Mouse (Mus musculus) right cerebral cortex, postnatal 14 days (tissue): ENCODE measurements around the gene Slc17a9.
"Not testable (repeated sequence)": the region's sequence is repeated elsewhere in the genome, so short reads cannot be mapped to it uniquely, and the experiment has no call there.

Experiments
- DNase-seq: peaks from one replicate; pipeline ENCODE4 v3.0.0; 2022

Gene Slc17a9

GRCm38 (mm10) chr2:180710276-180711155 lies 14.5 kb upstream of the Slc17a9 start:
- DNase-seq = no peak

- no peak for DNase-seq
Observed at GRCm38 (mm10) chr2:180711527-180711926, 13.5 kb upstream of the Slc17a9 start.

DNA sequence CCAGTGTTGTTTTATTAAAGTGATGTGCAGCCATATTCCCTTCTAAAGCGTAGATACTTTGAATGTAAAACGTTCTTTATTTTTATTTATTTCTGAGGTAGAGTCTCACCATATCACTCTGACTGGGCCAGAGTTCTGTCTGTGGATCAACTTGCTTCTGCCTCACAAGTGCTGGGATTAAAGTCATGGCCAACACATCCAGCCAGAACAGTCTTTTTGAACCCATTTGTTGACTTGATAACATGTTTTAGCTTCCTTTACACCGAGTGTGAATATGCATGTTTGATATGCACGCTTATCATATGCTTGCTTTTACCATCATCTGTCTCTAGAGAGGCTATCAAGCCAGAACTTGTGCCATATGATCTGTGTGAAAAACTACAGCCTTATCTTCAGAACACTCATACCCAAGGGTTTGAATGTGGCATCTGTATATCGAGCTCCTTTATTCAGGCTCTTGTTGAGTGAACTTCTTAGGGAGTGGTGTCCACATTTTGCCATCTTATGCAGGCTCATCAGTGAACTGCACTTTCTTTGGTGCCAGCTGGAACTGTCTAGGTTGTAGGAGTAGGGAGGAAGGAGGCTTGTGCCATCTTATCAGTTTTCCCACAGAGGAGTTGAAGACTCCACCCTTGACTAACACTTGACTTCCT lies 12.9 kb upstream of the Slc17a9 start:
- DNase-seq = no peak

DNA sequence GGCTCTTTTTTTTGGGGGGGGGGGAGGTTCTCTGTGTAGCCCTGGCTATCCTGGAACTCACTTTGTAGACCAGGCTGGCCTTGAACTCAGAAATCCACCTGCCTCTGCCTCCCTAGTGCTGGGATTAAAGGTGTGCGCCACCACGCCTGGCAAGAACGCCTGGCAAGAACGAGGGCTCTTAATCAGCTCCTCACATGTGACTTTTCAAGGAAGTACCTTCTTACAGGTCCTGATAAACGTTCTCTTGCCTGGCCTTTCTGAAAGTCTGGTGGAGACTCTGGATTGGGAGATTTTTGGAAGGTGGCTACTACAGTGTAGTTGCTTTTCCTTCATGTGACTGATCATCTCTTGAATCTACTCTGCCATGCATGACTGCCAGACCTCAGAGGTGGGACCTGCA lies 2.3 kb upstream of the Slc17a9 start:
- DNase-seq = not testable (repeated sequence)

DNA sequence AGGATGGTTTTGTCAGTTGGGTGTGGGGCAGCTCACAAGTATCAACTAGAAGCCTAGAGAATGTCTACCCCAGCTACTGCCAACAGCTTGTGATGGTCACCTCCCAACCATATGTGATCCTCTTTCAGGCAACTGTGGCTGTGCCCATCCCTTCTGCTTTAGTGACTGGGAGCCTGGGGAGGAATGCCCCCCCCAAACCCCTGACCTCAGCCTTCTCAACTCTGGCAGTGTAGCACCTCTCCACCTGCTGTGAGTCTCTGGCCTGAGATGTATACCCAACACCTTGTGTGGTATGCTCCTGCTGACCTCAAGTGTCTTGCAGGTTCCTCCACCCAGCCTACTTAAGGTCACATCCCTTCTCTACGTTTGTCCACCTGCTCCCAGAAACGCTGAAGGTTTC lies 1.2 kb upstream of the Slc17a9 start:
- DNase-seq = no peak

DNA sequence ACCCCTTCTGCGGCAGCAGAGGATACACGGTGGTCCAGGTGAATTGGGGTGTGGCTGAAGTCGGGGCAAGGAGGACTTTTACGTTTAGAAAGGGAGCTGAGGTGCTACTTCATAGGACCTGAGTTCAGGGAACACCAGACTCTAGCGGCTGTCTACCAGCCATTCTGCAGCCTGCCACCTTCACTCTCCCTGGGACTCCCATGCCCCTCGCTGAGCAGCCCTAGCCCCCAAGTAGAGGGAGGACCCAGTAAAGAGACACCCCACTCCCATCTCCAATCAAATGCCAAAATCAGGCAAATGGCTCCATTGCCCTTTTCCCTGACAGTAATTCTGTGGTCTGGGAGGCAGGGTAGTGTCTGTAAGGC lies 333 bp downstream of the Slc17a9 start:
- DNase-seq = no peak

DNA sequence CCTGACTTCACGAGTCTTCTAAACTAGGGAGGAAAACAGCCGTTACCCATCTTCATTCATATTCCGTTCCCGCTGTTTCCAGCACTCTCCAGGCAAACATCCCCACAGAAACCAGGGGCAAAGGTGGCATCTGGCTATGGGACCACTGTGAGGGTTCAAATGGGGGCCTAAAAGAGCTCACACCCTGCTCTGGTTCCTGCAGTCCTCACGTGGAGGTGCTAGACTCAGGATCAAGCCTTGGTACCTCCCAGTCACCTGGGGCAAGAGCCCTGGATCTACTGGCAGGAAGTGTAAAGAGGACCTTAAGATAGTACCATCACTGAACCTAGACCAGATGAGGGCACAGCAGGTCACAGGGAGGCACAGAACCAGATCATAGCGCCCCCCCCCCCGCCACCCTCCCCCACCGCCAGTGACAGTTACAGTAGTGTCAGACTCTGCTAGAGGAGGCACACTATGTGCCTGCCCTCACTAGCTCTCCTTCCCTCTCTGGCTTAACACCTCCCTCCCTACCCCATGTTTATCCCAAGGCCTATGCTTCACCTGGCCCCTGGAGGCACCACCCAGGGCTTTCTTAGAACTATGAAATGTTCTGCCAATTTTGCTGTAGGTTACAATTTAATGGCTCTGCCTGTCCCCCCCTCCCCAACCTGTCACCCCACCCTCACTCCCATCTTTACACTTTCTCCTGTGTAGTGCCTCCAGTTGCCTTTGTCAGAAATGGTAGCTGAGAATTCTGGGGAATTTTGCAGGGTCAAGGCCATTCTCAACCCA lies 980 bp downstream of the Slc17a9 start:
- DNase-seq = no peak

- no peak for DNase-seq
Observed at GRCm38 (mm10) chr2:180726658-180727442, 1.8 kb downstream of the Slc17a9 start.

GRCm38 (mm10) chr2:180727613-180728021 lies 2.6 kb downstream of the Slc17a9 start:
- DNase-seq = no peak

DNA sequence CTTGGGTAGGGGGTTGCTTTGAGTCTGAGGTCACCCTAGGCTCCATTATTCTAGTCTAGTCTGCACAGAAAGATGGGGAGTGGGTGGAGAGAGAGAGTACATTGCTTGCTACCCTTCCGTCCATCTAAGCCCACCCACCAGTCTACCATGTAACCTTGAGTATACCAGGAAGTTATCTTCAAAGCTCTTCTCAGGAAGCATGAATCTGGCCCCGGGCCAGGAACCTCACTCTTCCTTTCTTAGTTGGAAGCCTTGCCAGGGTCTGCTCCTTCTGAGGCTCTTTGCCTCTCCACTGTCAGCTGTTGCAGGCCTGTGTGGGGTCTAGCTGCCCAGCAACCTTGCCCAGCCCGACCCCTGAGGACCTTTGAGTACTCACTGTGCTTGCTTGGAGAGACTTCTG lies 6.0 kb downstream of the Slc17a9 start:
- no peak for DNase-seq

DNA sequence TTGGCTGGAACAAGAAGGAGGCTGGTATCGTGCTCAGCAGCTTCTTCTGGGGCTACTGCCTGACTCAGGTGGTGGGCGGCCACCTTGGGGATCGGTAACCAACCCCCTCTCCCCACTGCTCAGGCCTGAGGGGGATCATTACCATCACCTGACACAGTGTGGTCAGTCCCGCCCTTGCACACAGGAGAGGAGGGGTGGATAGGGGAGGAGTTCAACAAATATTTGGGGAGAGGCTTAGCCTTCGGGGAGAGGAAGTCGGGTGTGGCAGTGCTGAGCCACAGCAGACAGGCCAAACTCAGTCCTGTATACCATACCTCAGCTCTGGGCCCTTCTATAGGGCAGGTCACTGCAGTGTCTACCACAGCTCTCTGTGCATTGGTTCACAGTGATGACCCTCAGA lies 6.9 kb downstream of the Slc17a9 start:
- no peak for DNase-seq

DNA sequence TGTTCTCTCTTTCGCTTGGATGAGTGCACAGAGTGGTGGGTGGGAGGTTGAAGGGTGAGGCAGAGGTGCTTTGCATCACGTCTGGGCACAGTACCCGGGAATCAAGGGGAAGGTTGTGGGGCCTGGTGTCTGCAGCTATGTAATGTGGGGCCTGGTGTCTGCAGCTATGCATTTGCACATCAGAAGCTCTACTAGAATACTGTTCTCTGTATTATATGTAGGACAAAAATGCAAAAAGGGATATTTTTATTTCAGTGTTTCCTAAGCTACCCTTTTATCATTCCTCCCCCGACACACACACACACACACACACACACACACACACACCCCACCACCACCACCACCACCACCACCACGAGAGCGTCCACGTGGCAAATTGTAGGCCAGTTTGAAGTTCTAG lies 10.2 kb downstream of the Slc17a9 start:
- peak; percentile 49 for DNase-seq

GRCm38 (mm10) chr2:180737984-180738383 lies 12.9 kb downstream of the Slc17a9 start:
- no peak for DNase-seq

- no peak for DNase-seq
Observed at GRCm38 (mm10) chr2:180740349-180740748, 15.3 kb downstream of the Slc17a9 start.

DNA sequence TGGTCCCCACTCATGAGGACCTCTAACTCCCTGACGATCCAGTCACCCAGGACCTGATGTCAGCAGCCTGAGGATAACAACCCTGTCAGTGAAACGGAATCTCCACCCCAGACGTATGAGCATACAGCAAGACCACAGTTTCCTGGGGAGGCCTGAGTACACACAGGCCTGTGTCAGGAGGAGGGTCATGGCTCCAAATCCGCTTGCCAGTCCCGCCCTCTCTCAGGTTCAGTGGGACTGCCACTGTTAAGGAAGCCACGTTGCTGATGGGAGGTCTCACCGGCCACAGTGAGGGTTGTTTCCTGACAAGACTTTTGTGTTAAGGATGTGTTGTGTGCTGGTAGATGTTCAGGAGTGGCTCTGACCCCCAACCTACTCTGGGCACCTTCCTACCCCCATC lies 16.4 kb downstream of the Slc17a9 start:
- no peak for DNase-seq

- no peak for DNase-seq
Observed at GRCm38 (mm10) chr2:180742820-180743219, 17.8 kb downstream of the Slc17a9 start.

- no peak for DNase-seq
Observed at GRCm38 (mm10) chr2:180743321-180743720, 18.3 kb downstream of the Slc17a9 start.

GRCm38 (mm10) chr2:180745248-180745927 lies 20.3 kb downstream of the Slc17a9 start:
- DNase-seq = peak; percentile 89

- no peak for DNase-seq
Observed at GRCm38 (mm10) chr2:180746569-180747192, 21.6 kb downstream of the Slc17a9 start.

DNA sequence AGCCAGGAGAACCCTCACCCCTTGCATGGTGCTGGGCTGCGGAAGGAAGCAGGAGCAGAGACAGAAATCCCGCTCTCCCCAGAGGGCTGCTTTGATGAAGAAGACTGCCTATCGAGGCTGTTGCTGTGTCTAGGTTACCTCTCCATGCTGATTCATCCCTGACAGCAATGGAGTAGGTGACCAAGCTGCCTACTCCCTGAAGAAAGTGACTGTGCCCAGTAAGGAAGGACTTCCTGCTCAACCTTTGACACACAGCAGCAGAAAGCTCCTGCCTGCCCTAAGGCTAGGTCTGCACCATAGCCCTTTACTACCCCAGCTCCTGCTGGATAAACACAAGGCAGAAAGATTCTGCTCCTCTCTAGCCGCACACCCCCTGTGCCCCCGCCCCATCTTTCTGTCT lies 23.8 kb downstream of the Slc17a9 start:
- DNase-seq = no peak

DNA sequence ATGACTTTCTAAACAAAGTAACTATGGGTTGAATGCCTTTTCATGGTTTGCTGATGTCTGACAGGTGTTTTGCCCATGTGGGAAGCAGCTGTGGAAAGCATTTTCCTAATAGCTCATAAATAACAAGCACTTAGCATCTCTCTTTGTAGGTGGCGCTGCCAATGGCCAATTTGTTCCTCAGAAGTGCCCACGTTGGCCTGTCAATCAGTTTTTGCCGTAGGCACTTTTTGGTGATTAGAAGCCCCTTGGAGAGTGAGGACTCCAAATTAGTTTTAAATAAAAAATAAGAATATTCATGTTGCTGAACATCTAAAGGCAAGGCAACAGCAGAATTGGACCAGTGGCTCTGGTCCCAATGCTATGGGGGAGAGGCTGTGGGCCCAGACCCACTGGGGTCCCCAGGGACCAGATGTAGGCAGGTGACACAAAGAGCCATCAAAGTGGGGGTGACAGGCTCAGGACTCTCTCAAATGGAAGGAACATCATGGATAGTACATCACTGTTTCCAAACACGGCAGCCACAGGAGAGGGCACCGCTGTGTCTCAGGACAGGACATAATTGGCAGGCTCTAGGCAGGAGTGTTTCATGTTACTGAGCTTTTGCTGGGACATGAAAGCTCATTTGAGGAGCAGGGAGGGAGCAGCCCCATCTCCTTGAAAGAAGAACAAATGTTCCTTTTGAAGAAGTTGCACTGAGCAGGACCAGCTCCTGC lies 30.1 kb downstream of the Slc17a9 start:
- no peak for DNase-seq
